Mouse (Mus musculus): ENCODE measurements around the gene Arhgef12. TPM values are rescaled to one million over a fixed set of nuclear protein-coding genes. Genes with fewer than 3 reads are reported as not detected.
"Not testable (repeated sequence)": the region's sequence is repeated elsewhere in the genome, so short reads cannot be mapped to it uniquely, and the experiment has no call there.

Arhgef12 gene
- polyA plus RNA-seq, 1 experiment, result 29.7 TPM

DNA sequence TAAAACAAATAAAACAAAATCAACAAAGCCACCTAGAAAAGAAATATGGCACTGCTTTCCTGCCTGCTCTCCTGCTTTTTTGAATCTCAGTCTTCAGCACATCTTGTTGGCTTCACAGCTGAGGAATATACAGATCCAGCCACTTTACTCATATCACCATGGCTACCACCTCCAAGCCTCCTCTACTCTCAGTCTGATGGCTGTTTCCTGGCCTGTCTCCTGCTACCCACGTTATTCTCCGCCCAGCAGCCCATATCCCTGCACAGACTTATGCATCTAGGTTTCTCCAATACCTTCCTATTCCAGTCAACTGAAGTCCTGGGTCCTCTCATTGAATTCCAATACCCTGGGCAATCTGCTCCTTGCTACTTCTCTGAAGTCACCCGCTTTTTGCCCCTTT, 26.5 kb upstream of the Arhgef12 start:
- peaks cover 2% of the 10 kb centered on the region for H3K4me1 ChIP-seq (ENCODE audit: control insufficient read depth, insufficient read depth, low read length)
- H3K4me3 ChIP-seq (replicated peaks; ENCODE audit: control insufficient read depth, low read depth, low read length), result no peak overlapping the region
- TF ChIP-seq POLR2A (IDR thresholded peaks at IDR 0.05; ENCODE audit: borderline replicate concordance, control insufficient read depth, low read depth, low read length) (no peak), CTCF (IDR thresholded peaks at IDR 0.05; ENCODE audit: control insufficient read depth, insufficient read depth, low read length) (no peak)
- H3K27ac ChIP-seq (ENCODE audit: control insufficient read depth, insufficient read depth, low read depth, low read length, poor library complexity), result no peak overlapping the region
- 55% methylated on average over 3 of the region's 3 CpGs for WGBS

DNA sequence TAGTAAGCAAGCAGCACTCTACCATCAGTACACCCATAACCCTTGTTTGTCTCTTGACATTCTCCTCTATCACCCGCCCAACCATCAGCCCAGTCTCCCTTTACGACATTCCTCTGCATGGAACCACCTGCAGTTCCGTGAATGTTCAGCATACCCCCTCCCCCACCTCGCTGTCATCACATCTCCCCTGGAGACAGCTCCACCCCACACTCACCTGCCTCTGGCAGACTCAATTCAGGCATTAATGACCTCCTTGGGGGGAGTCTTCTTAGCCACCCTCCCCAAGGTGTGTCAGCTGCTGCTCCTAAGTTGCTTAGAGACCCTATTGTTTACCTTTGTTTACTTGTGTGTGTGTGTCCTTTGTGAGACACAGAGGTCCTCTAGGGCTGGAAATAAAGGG, 25.3 kb upstream of the Arhgef12 start:
- no peak for TF ChIP-seq POLR2A (IDR thresholded peaks at IDR 0.05; ENCODE audit: borderline replicate concordance, control insufficient read depth, low read depth, low read length)
- no peak for TF ChIP-seq CTCF (IDR thresholded peaks at IDR 0.05; ENCODE audit: control insufficient read depth, insufficient read depth, low read length)
- peaks cover 2% of the 10 kb centered on the region for H3K4me1 ChIP-seq (ENCODE audit: control insufficient read depth, insufficient read depth, low read length)
- no peak overlapping the region for H3K27ac ChIP-seq (ENCODE audit: control insufficient read depth, insufficient read depth, low read depth, low read length, poor library complexity)
- 41% methylated on average over 4 of the region's 4 CpGs for WGBS
- H3K4me3 ChIP-seq (replicated peaks; ENCODE audit: control insufficient read depth, low read depth, low read length), result no peak overlapping the region

DNA sequence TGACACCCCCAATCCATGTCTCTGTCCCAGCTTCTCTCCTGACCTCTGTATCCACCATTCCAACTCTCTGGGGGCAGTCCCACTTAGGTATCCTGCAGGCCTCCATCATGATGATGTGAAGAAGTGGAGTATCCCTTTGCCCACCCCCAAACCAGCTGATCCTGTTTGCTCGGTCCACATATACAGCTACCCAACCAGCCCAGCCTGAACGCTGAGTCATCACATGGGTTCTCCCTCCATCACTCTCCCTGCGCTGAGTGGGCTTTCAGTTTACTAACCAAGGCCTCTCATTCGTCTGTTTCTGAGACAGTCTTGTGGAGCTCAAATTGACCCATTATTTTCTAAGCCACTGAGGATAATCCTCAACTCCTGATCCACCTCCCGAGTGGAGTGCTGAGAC, 24.9 kb upstream of the Arhgef12 start:
- 55% methylated on average over 5 of the region's 5 CpGs for WGBS

DNA sequence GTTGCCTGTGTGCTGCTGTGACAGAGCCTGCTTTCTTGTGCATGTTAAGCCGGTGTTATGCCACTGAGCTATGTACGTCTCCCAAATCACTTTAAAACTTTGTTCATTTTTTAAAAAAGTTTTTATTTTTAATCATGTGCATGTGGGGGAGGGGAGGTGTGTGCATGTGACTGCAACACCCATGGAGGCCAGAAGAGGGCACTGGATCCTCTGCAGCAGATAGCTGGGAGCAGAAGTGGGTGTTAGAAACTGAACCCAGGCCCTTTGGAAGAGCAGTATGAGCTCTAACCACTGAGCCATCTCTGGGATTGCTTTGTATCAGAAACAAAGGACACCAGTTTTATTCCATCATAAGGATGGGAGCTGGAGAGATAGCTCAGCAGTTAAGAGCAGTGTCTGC, 23.6 kb upstream of the Arhgef12 start:
- Histone ChIP-seq H3K4me3 (replicated peaks; ENCODE audit: control insufficient read depth, low read depth, low read length) (no peak overlapping the region), H3K4me1 (ENCODE audit: control insufficient read depth, insufficient read depth, low read length) (peaks cover 2% of the 10 kb centered on the region), H3K27ac (ENCODE audit: control insufficient read depth, insufficient read depth, low read depth, low read length, poor library complexity) (no peak overlapping the region)
- TF ChIP-seq POLR2A (IDR thresholded peaks at IDR 0.05; ENCODE audit: borderline replicate concordance, control insufficient read depth, low read depth, low read length) (no peak), CTCF (IDR thresholded peaks at IDR 0.05; ENCODE audit: control insufficient read depth, insufficient read depth, low read length) (peak; percentile 36; the same call in 1 of the 2 replicates)
- 83% methylated on average over 2 of the region's 2 CpGs for WGBS

More for the DNA sequence above, 24.9 kb upstream of the Arhgef12 start:
- no peak overlapping the region for H3K4me3 ChIP-seq (replicated peaks; ENCODE audit: control insufficient read depth, low read depth, low read length)
- H3K27ac ChIP-seq (ENCODE audit: control insufficient read depth, insufficient read depth, low read depth, low read length, poor library complexity), result no peak overlapping the region
- TF ChIP-seq CTCF (IDR thresholded peaks at IDR 0.05; ENCODE audit: control insufficient read depth, insufficient read depth, low read length), result no peak
- no peak for TF ChIP-seq POLR2A (IDR thresholded peaks at IDR 0.05; ENCODE audit: borderline replicate concordance, control insufficient read depth, low read depth, low read length)
- peaks cover 2% of the 10 kb centered on the region for H3K4me1 ChIP-seq (ENCODE audit: control insufficient read depth, insufficient read depth, low read length)

DNA sequence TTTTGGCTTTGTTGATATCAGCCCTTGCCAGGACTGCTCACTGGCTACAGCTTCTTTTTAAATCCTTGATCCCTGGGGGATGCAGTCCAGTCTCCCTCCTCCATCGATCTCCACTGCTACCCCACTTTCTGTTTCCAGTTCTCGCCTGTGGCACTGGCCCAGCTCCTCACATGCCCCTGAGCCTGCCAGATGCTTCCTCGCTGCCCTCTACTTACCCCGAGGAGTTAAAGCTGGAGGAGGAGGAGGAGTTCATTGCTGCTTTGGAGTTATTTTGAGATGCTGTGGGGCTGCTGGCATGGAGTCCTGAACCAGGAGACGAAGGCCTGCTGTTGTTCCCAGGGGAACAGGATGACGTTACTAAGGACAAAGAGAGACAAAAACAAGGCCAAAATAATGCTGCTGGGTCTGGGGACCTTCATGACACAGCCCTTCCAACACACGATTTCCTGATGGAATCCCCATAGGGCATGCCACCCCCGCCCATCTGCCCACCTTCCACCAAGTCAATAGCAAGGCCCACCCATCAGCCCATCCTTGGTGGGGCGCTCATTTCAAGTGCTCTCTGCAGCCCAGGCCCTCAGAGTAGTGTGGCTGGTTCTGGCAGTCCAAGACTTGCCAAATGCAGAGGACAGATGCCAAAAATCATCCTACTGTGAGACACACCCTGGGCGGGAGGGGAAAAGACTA, 20.2 kb upstream of the Arhgef12 start:
- no peak overlapping the region for H3K4me3 ChIP-seq (replicated peaks; ENCODE audit: control insufficient read depth, low read depth, low read length)
- peaks cover 2% of the 10 kb centered on the region for H3K4me1 ChIP-seq (ENCODE audit: control insufficient read depth, insufficient read depth, low read length)
- H3K27ac ChIP-seq (ENCODE audit: control insufficient read depth, insufficient read depth, low read depth, low read length, poor library complexity), result no peak overlapping the region
- 69% methylated on average over 10 of the region's 10 CpGs for WGBS
- no peak for TF ChIP-seq POLR2A (IDR thresholded peaks at IDR 0.05; ENCODE audit: borderline replicate concordance, control insufficient read depth, low read depth, low read length)
- TF ChIP-seq CTCF (IDR thresholded peaks at IDR 0.05; ENCODE audit: control insufficient read depth, insufficient read depth, low read length), result no peak

DNA sequence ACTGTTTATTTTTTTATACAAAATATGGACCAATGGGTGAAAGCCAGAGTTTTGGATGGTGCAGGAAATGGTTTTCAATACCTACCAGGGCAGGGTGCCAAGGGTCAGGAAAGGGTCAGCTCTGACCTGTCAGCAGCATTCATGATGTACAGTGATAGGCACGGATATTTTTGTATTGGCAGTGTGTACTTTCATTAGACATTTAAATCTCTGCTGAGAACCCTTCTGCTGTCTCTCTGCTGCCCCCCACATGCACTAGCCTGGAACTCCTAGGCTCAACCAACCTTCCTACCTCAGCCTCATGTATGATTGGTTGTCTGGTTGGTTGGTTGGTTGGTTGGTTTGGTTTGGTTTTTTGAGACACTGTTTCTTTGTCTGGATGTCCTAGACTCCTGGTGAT, 15.3 kb upstream of the Arhgef12 start:
- TF ChIP-seq CTCF (IDR thresholded peaks at IDR 0.05; ENCODE audit: control insufficient read depth, insufficient read depth, low read length), result 0 out of 2 replicates have a peak, but pooled peaks have one; percentile 14
- no peak for TF ChIP-seq POLR2A (IDR thresholded peaks at IDR 0.05; ENCODE audit: borderline replicate concordance, control insufficient read depth, low read depth, low read length)
- no peak overlapping the region for H3K27ac ChIP-seq (ENCODE audit: control insufficient read depth, insufficient read depth, low read depth, low read length, poor library complexity)
- 27% methylated on average over 1 of the region's 1 CpGs for WGBS
- H3K4me3 ChIP-seq (replicated peaks; ENCODE audit: control insufficient read depth, low read depth, low read length), result no peak overlapping the region
- H3K4me1 ChIP-seq (ENCODE audit: control insufficient read depth, insufficient read depth, low read length), result no peaks in the 10 kb centered on the region

DNA sequence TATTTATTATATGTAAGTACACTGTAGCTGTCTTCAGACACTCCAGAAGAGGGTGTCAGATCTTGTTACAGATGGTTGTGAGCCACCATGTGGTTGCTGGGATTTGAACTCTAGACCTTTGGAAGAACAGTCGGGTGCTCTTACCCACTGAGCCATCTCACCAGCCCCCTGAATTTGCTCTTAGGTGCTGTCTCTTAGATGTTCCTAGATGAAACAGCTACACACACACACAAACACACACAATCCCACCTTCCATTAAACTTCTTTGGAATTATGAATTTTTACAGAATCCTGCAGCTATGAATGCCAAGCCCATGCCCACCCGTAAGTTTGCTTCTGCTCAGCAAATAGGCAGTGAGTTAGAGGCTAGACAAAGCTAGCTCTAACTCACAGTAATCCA, 14.9 kb upstream of the Arhgef12 start:
- not testable (repeated sequence) for H3K27ac ChIP-seq (ENCODE audit: control insufficient read depth, insufficient read depth, low read depth, low read length, poor library complexity); H3K4me1 ChIP-seq (ENCODE audit: control insufficient read depth, insufficient read depth, low read length); H3K4me3 ChIP-seq (replicated peaks; ENCODE audit: control insufficient read depth, low read depth, low read length)
- 86% methylated on average over 2 of the region's 2 CpGs for WGBS

DNA sequence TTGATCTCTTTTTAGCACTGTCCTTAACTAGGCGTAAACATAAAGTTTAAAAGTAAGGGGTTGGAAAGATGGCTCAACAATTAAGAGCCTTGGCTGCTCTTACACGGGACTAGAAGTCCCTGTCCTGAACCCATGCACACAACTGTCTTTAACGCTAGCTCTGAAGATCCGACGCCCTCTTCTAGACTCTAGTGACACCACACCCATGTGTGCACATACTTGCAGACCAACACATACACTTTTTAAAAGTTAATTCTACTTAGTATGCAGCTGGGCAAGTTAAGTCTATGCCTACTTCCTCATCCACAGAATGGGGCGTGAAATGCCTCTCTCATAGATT, 9.9 kb upstream of the Arhgef12 start:
- H3K4me1 ChIP-seq (ENCODE audit: control insufficient read depth, insufficient read depth, low read length), result no peaks in the 10 kb centered on the region; the same call in 1 of the 2 replicates
- H3K27ac ChIP-seq (ENCODE audit: control insufficient read depth, insufficient read depth, low read depth, low read length, poor library complexity), result no peak overlapping the region
- TF ChIP-seq CTCF (IDR thresholded peaks at IDR 0.05; ENCODE audit: control insufficient read depth, insufficient read depth, low read length) (no peak), POLR2A (IDR thresholded peaks at IDR 0.05; ENCODE audit: borderline replicate concordance, control insufficient read depth, low read depth, low read length) (no peak)
- WGBS, result 74% methylated on average over 6 of the region's 6 CpGs
- peak overlapping the region; percentile 69 for H3K4me3 ChIP-seq (replicated peaks; ENCODE audit: control insufficient read depth, low read depth, low read length)

Measured in bone marrow, adult 2 months (tissue).